Mouse (Mus musculus) embryo, embryonic 11.5 days (tissue): Measurements from ENCODE around the gene Cd2bp2.
"Not testable (repeated sequence)": the region's sequence is repeated elsewhere in the genome, so short reads cannot be mapped to it uniquely, and the experiment has no call there.

ENCODE experiments used
- DNase-seq: peaks from one replicate; pipeline ENCODE4 v3.0.0-alpha.2; 2012; ENCODE audit warnings: low read depth, low spot score

The Cd2bp2 gene

GRCm38 (mm10) chr7:127190672-127191071 is 5.2 kb downstream of the Cd2bp2 start:
- no peak for DNase-seq

- no peak for DNase-seq
These were observed 7.3 kb downstream of the Cd2bp2 start for GRCm38 (mm10) chr7:127188305-127189276.

GRCm38 (mm10) chr7:127187351-127187750 is 8.5 kb downstream of the Cd2bp2 start:
- DNase-seq = no peak

- no peak for DNase-seq
These were observed 10.2 kb downstream of the Cd2bp2 start for GRCm38 (mm10) chr7:127185601-127186000.

GRCm38 (mm10) chr7:127184720-127185119 is 11.1 kb downstream of the Cd2bp2 start:
- no peak for DNase-seq

GRCm38 (mm10) chr7:127183828-127184227 is 12.0 kb downstream of the Cd2bp2 start:
- no peak for DNase-seq

- DNase-seq = no peak
These were observed 12.5 kb downstream of the Cd2bp2 start for GRCm38 (mm10) chr7:127183345-127183744.

GRCm38 (mm10) chr7:127181724-127182123 is 14.1 kb downstream of the Cd2bp2 start:
- DNase-seq = not testable (repeated sequence)

- no peak for DNase-seq
These were observed 15.1 kb downstream of the Cd2bp2 start for GRCm38 (mm10) chr7:127180783-127181182.

- no peak for DNase-seq
These were observed 18.9 kb downstream of the Cd2bp2 start for GRCm38 (mm10) chr7:127176937-127177336.

- no peak for DNase-seq
These were observed 29.3 kb downstream of the Cd2bp2 start for GRCm38 (mm10) chr7:127166501-127166900.

- DNase-seq = no peak
These were observed 30.0 kb downstream of the Cd2bp2 start for GRCm38 (mm10) chr7:127165607-127166493.

- DNase-seq = no peak
These were observed 31.8 kb downstream of the Cd2bp2 start for GRCm38 (mm10) chr7:127164002-127164401.

- no peak for DNase-seq
These were observed 33.3 kb downstream of the Cd2bp2 start for GRCm38 (mm10) chr7:127162546-127162945.

GRCm38 (mm10) chr7:127157548-127157947 is 38.3 kb downstream of the Cd2bp2 start:
- DNase-seq = no peak

- no peak for DNase-seq
These were observed 42.4 kb downstream of the Cd2bp2 start for GRCm38 (mm10) chr7:127153477-127153876.

GRCm38 (mm10) chr7:127152464-127152863 is 43.4 kb downstream of the Cd2bp2 start:
- DNase-seq = no peak

- no peak for DNase-seq
These were observed 47.9 kb downstream of the Cd2bp2 start for GRCm38 (mm10) chr7:127147901-127148300.

GRCm38 (mm10) chr7:127146267-127146603 is 49.6 kb downstream of the Cd2bp2 start:
- no peak for DNase-seq

GRCm38 (mm10) chr7:127145387-127146266 is 50.2 kb downstream of the Cd2bp2 start:
- DNase-seq = no peak

- DNase-seq = no peak
These were observed 51.4 kb downstream of the Cd2bp2 start for GRCm38 (mm10) chr7:127144412-127144811.
